Mouse (Mus musculus): ENCODE measurements around the gene Mtmr4. TPM values are rescaled to one million over a fixed set of nuclear protein-coding genes. Genes with fewer than 3 reads are reported as not detected.

The Mtmr4 gene
- total RNA-seq, 1 experiment from 2014 or later: 13.7 TPM

DNA sequence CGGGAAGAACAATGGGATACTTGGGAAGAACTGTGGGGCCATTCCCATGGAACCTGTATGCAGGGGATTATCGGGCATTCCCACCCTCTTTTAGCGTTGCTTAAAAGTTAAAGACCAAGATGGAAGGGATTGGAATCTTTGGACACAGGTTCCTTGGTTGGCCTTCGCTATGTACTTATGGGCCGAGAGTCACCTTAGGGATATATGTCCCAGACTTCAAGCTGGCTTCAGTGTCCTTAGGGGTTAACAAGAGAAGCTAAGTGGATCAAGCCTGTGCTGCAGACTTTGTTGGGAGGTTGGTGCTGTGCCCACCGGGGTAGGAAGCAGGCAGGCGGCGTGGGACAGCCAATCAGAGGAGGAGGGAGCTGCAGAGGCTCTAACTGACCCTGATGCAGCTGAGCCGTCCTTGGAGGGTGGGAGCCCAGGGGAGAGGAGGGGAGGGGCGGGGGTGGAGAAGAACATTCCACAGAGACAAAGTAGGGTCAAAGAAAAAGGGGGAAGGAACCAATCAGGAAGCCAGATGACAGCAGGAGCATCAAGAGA lies 11.3 kb upstream of the Mtmr4 start:
- no peak for ATAC-seq (replicated peaks; ENCODE audit: insufficient number of reproducible peaks, low FRiP score, low TSS enrichment, poor library complexity, severe bottlenecking)

DNA sequence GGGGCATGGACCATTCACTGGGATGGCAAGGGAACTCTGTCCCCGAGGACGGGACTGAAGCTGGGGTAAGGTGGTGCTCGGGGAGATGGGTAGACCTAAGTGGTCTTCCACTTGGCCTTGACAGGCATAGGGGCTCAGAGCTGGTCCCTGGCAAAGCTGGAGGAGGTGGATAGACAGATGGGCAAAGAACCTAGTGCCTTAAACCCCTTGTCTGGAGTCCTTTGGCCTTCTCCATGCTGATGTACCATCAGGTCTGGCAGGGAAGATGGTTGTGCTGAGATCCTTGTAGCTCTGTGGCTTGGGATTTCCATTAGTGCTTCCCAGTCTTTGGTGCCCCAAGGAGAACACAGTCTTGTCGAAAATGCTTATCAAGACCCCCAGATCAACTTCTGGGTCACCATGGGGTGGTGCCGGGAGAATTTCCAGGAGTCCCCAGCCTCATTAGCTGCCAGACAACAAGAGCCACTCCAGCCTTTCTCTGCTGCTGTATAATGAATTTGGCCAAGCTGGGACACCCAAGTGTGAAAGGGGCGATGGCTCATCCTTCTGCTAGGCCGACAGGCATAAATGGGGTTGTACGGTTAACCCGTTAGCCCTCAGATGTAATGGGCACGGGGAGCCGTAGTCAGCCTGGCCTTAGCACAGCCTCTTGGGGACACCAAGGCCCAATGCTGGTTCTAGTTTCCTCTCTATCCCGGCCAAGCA lies 10.6 kb upstream of the Mtmr4 start:
- no peak for ATAC-seq (replicated peaks; ENCODE audit: insufficient number of reproducible peaks, low FRiP score, low TSS enrichment, poor library complexity, severe bottlenecking)

DNA sequence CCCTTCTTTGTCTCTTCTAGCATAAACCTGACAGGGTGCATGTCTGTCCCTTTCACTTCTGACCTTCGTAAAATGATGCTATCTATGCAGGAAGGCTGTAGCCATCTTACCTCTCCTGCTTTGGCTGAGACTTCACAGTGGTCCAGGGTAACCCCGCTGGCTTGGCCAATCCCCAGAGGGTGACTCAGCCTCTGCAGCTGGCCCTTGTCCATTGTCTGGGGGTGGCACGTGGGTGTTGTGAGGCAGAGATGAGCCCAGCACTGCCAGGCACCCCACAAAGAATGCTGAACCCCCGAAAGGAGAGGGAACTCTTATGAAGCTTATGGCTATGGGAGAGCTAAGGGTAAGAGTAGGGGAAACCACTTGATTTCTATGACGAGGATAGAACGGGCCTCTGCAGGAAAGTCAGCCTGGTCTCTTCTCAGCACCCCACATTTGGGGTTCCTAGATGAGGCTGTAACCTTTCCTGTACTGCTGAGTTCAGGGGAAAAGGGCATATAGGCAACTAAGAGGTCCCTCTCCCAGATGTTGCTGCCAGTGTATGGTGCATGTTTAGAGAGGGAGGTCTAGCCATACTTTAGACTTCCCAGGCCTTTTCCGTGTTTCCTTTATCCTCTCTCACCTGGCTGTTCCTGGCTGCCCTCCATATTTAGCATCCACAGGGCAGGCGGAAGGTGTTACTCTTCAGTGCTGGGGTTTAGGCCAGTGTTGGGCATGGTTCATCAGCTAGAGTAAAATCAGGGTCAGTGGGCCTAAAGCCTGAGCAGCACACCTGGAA lies 9.8 kb upstream of the Mtmr4 start:
- no peak for ATAC-seq (replicated peaks; ENCODE audit: insufficient number of reproducible peaks, low FRiP score, low TSS enrichment, poor library complexity, severe bottlenecking)

DNA sequence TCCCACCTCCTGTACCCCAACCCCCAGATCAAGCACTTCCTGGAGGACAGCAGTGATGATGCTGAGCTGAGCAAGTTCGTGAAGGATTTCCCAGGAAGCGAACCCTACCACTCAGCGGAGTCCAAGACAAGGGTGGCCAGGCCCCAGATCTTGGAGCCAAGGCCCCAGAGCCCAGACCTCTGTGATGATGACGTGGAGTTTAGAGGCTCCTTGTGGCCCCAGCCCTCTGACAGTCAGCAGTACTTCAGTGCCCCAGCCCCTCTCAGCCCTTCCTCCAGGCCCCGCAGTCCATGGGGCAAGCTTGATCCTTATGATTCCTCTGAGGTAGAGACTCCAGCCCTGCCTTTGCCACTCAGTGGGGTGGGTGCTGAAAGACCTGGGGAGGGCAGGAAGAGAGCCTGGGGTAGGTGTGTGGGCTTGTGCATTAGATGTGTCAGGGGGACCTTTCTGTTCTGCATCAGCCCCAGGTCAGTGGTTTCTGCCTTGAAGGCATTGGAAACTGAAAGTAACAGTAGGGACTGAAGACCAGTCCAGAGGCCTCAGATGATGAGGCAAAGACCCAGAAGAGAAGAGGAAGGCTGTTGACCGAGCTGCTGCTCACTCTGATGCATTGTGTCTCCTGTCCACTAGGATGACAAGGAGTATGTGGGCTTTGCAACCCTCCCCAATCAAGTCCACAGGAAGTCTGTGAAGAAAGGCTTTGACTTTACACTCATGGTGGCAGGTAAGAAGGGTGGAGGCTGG lies 8.5 kb upstream of the Mtmr4 start:
- ATAC-seq (replicated peaks; ENCODE audit: insufficient number of reproducible peaks, low FRiP score, low TSS enrichment, poor library complexity, severe bottlenecking): no peak

DNA sequence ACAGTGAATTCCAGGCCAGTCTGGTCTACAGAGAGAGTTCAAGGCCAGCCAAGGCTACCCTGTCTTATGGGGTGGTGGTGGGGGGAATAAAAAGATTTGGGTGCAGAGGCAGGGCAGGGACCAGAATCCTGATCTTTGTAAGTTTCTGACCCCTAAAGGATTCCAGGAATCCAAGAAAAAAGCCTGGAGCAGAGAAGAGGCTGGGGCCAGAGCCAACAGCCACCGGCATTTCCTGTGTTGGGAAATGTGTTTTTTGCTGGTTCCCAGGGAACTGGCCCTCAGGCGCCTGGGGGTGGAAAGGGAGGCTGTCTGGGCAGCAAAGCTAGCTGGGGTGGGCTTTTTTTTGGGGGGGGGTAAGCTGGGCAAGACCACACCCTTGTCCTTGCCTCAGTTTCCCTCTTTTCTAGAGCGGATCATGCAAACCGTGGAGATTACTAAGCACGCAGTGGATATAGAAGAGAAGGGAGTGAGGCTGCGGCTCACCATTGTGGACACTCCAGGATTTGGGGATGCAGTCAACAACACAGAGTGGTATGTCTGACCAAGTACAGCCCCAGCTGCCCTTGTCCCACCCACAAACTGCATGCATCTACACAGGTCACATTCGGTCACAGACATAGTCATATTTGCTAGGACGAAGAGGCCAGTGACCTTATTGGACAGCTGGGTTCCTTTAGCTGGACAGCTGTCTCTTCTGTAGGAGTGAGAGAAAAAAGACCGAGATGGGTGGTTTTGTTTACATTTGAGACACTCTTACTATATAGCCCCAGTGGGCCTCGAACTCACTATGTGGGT lies 7.1 kb upstream of the Mtmr4 start:
- no peak for ATAC-seq (replicated peaks; ENCODE audit: insufficient number of reproducible peaks, low FRiP score, low TSS enrichment, poor library complexity, severe bottlenecking)

DNA sequence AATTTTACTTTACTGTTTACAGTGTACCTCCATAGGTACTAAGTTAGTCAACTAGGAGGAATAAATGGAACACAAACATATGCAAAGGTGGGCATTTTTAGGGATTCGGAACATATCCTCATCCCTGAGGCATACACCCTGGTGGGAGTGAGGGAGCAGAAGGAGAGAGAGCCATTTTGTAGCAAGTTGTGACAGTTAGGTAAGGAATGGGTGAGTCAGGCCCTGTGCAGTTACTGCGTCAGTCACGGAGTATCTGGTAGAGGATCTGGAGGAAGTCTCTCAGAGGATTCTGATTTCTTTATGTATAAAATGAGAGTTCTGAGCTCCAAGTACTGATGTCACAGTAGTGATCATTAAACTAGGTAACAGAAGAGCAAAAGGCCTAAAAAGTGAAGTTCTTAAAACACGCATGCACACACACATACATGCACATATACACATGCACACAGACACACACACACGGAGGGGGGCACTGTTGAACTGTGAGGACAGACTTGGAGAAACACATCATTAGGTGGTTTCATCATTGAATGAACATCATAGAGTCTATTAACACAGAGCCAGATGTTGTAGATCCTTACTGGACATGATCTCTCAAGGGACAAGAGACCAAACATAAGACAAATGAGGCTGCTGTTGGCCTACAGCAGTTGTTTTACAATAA lies 4.6 kb upstream of the Mtmr4 start:
- ATAC-seq (replicated peaks; ENCODE audit: insufficient number of reproducible peaks, low FRiP score, low TSS enrichment, poor library complexity, severe bottlenecking): no peak

DNA sequence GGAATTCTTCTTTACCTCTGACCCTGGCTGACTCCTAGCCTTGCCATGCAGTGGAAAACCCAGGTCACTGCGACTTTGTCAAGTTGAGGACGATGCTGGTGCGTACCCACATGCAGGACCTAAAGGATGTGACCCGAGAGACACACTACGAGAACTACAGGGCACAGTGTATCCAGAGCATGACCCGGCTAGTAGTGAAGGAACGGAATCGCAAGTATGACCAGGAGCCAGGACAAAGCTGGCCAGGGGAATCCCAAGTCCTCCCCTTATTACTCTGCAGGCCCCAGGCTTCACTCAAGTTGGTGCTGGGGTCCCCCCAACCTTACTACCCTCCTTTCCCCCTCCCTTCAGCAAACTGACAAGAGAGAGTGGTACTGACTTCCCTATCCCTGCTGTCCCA lies 2.4 kb upstream of the Mtmr4 start:
- ATAC-seq (replicated peaks; ENCODE audit: insufficient number of reproducible peaks, low FRiP score, low TSS enrichment, poor library complexity, severe bottlenecking): no peak

DNA sequence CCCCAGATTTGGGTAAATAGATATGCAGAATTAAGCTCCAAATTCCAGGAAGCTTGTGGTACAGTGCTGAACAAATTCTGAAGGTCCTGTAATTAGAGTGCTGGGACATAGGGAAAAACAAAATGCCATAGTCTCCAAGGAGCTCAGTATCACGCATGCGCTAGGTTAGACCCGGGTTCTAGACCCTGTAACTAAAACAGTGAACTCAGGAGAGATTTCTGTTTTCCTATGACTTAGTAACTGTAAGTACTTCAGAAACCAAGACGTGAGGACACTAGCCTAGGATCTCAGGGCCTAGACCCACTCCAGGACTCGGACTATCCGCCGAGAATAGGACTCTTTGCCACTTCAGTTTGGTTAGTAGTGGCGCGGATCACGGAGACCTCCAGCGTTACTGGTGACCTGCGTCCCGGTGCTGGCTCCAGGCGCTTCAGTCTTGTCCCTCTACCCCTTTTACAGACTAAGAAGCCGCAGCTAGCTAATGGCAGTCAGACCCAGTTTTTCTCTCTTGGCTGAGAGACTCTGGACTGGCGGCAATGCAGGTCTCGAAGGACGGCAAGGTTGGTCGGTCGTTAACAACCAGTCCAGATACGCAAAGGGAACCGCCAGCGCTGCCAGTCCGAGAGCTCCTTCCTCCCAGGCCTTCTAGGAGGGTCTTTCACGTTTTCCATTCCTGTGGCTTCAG lies 979 bp upstream of the Mtmr4 start:
- ATAC-seq (replicated peaks; ENCODE audit: insufficient number of reproducible peaks, low FRiP score, low TSS enrichment, poor library complexity, severe bottlenecking): no peak

DNA sequence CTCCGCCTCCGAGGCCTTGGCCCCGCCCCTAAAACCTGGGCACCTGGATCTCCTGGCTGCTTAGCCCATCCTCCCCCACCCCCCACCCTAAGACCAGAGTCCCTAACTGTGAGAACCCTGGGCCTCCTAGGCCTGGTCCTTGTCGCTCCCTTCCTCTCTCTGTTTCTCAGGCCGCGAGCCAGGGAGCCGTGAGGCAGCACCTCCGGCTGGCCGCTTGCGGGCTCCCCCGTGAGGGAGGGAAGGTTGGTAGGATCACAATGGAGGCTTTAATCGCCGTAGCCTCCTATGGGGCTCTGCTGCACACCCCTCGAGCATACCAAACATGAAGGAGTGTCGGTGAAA lies 363 bp downstream of the Mtmr4 start:
- no peak for ATAC-seq (replicated peaks; ENCODE audit: insufficient number of reproducible peaks, low FRiP score, low TSS enrichment, poor library complexity, severe bottlenecking)

DNA sequence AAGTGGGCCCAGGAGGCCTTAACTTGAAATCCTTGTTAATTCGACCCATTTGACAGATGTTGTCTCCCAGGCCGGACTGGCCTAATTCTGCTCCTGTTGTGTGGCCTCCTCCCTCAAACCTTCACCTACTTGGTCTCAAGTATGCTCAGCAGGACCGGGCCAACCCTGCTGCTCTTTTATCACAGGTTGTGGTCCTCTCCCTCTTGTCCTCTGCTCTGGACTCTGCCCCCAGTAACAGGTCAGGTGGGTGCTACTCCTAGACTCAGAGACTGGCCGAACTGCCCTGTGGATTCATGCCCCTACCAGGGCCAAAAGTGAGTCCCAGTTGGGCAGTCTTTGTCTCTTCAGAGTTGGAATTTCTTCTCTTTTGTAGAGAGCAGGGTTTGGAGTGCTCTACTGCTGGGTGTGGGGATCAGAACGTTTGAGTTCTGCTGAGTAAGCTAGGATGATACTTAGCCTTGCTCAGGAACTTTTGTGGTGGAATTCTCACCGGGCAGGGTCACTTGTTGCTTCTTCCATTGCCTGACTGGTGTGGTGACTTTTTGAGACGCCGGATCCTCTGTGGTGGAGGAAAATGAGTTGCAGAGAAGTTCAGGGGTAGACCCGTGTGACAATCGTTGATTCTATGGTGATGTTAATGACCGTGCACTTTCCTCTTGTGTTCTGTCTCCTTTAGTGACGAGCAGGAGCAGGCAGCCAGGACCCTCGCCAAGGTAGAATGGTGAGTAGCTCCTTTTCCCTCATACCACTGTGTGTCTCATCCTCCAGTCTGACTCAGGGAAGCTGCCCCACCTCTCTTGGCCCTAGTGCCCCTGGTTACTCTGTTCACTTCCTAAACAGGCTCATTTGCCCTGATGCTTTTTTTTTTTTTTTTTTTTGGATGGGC lies 994 bp downstream of the Mtmr4 start:
- ATAC-seq (replicated peaks; ENCODE audit: insufficient number of reproducible peaks, low FRiP score, low TSS enrichment, poor library complexity, severe bottlenecking): no peak

DNA sequence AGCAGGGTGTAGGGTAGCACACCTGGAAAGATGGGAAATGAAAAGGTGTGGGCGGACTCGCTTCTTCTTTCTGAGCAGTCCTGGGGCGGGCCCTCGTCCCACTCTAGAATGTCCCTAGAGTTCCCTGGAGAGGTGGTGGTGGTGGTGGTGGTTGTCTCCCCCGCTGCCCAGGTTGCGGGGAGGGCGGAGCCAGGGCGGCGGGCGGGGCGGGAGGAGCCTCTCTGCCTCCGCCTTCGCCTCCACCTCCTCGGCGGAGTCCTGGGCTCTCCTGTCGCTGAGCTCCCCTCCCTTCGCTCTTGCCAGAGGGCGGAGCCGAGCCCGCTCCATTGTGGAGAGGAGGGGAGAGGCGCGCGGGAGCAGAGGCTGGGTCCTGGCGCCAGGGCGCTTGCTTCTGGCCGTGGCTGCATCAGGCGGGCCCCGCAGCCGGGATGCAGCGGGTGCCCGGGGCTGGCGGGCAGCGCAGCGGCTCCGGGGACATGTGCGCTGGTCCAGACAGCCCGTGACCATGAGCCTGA lies 3.4 kb downstream of the Mtmr4 start:
- no peak for ATAC-seq (replicated peaks; ENCODE audit: insufficient number of reproducible peaks, low FRiP score, low TSS enrichment, poor library complexity, severe bottlenecking)

DNA sequence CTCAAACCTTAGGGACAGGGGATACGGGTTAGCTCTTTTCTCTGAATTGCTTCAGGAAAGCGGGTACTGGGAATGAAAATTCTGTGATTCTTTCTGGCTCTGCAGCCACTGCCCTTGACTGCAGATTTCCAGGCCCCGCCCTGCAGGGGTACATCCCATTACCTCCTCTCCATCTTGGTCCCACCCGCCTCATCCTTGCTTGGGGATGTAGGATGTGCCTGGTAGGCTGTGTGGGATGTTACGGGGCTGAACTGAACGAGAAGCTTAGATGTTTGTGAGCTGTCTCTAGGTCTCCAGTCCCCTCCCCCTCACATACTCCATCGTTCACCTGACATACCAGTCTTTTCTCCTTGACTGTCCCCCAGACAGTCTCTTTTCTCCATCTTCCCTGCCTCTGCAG lies 4.0 kb downstream of the Mtmr4 start:
- ATAC-seq (replicated peaks; ENCODE audit: insufficient number of reproducible peaks, low FRiP score, low TSS enrichment, poor library complexity, severe bottlenecking): no peak

DNA sequence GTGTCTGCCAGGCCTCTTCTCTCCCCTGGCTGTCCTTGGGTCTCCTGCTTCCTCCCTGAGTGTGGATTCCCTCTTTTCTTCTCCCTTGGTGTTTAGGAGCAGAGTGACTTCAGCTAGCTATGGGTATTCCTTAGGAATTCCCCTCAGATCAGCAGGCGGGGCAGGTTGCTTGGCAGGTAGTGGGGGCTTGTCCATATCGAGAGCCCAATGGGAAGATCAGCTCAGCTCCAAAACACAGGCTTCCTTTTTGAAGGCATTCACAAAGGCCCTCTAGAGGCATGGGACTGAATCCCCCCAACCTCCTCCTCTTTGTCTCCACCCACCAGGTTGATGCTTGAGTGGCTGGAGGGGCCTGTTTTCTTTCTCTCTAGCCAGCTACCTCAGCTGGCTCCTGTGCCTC lies 4.5 kb downstream of the Mtmr4 start:
- no peak for ATAC-seq (replicated peaks; ENCODE audit: insufficient number of reproducible peaks, low FRiP score, low TSS enrichment, poor library complexity, severe bottlenecking)

DNA sequence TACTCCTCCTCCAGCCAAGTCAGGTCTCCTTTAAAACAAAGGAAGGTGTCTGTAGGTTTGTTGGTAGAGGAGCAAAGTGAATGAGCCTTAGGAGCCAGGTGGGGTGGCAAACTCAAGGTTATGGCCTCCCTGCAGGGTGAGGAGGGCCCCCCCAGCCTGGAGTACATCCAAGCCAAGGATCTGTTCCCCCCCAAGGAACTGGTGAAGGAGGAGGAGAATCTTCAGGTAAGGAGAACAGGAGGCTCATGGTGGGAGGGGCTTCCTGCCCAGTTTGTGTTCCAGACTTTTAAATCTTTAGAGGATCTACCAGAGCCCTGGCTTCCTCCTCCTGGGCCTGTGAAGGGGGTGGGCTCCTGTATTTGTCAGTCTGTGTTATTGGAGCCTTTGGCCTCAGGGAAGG lies 5.1 kb downstream of the Mtmr4 start:
- ATAC-seq (replicated peaks; ENCODE audit: insufficient number of reproducible peaks, low FRiP score, low TSS enrichment, poor library complexity, severe bottlenecking): no peak

DNA sequence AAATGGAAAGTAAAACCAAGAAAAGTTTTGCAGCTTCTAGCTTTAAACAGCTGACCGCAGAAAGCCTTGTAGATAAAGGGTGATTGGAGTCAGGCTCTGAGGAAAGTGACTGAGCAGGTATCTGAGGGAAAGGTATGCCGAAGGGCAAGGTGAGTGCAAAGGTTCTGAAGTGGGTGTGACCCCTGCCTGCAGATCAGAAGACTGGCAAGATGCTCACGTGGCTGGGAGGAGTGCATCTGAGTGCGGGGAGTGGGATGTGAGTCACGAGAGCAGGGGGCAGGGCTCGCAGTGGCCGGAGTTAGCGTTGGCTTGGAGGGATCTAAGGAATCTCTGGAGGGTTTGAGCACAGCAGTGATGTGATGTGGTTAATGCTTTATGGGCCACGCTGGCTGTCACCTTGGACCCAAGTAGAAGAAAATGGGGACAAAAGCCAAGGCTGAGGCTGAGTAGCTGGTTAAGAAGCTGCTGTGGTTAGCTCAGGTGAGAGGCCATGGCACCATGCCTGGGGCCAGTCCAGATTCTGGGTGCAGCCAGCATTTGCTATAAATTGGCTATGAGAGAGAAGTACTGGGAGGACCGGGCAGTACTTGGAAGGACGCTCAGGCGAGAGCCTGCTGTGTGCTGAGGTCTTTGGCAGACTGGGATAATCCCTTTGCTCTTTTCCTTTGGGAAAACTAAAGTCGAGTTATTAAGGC lies 7.6 kb downstream of the Mtmr4 start:
- ATAC-seq (replicated peaks; ENCODE audit: insufficient number of reproducible peaks, low FRiP score, low TSS enrichment, poor library complexity, severe bottlenecking): no peak

DNA sequence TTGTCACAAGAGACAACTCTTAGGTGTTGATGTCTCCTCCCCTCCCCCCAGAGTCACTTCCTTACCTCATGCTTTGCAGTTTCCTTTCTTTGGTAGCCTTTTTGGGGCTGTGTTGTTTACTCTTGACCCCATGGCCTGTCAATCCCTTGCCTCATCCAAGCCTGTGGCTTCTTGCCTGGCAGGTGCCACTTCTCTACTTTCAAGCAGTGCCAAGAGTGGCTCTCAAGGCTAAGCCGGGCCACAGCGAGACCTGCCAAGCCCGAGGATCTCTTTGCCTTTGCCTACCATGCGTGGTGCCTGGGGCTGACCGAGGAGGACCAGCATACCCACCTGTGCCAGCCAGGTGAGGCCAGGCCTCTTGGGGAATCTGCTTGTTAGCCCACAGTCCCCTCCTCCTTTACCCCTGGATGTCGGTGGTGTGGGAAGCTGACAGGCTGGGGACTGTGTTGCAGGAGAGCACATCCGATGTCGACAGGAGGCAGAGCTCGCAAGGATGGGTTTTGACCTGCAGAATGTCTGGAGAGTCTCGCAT lies 8.4 kb downstream of the Mtmr4 start:
- no peak for ATAC-seq (replicated peaks; ENCODE audit: insufficient number of reproducible peaks, low FRiP score, low TSS enrichment, poor library complexity, severe bottlenecking)

Data from monocyte, adult 5-6 weeks (primary cell).